Mouse (Mus musculus) brain, adult 2 months (tissue): Measurements from ENCODE around the gene Alox12b.

ENCODE experiments used
- DNase-seq: peaks from one replicate; pipeline ENCODE4 v3.0.0; 2011; ENCODE audit warnings: low read depth, low spot score

Alox12b gene

DNA sequence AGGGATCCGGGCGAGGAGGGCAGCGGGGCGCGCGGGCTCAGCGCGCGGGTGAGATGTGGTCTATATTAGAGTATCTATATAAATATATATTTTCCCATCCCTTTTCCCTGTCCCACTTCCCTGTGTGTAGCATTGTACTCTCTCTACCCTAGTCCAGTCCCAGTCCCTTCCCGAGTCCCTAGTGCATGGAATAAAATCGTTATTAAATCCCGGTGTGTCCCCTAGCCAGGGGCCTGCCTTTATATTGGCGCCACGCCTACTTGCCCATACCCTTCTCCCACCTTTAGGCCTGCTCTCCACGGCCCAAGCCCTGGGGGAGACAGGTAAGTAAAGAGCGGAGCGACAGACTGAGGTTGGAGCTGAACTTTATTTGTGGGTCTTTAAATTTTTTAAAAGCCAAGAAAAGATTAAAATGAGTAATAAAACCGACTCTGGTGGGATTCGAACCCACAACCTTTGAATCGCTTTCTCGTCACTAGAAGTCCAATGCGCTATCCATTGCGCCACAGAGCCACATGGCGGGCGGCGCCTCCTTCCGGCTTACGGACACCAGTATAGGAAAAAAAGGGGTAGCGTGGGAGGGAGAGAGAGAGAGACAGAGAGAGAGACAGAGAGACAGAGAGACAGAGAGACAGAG is 33.6 kb upstream of the Alox12b start:
- peak; percentile 95 for DNase-seq

GRCm38 (mm10) chr11:69123693-69124497 is 32.9 kb upstream of the Alox12b start:
- DNase-seq, result peak; percentile 93

DNA sequence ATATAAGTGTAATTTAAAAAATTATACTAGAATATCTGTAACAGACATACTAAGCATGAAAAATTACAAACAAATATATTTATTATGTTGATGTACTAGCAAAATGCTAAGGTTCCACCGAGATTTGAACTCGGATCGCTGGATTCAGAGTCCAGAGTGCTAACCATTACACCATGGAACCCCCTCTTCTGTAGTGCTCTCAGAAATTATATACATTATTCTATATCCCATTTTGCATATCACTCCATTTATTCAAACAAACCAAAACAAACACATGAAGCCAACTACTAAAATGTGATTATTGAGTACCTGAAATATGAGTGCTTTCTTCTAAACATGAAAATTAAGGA is 32.3 kb upstream of the Alox12b start:
- peak; percentile 80 for DNase-seq

- peak; percentile 95 for DNase-seq
These were observed 31.5 kb upstream of the Alox12b start for GRCm38 (mm10) chr11:69125041-69125851.

DNA sequence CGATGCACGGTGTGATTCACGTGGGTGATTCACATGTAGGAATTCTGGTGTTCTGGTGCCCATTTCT is 31.1 kb upstream of the Alox12b start, which contains the start of gene Aloxe3:
Gene Aloxe3, plus strand, starts transcription at position 45 of the 67 bp plus-strand sequence.
- DNase-seq, result no peak

GRCm38 (mm10) chr11:69125919-69126705 is 30.7 kb upstream of the Alox12b start:
- peak; percentile 79 for DNase-seq

DNA sequence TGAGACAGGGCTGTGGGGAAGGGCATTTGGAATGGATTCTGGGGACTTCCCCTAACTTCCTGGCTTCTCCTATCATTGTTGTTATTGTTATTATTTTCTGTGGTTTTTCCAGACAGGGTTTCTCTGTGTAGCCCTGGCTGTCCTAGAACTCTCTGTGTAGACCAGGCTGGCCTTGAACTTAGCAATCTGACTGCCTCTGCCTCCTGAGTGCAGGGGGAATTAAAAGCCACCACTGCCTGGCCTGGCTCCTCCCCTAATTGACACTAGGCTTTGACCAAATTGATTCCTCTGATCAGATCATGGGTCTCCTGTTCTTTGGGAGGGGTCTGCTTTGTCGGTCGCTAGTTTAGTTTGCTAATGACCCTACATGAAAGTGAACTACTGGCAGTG is 30.1 kb upstream of the Alox12b start:
- no peak for DNase-seq

GRCm38 (mm10) chr11:69128426-69129122 is 28.2 kb upstream of the Alox12b start:
- DNase-seq, result no peak

DNA sequence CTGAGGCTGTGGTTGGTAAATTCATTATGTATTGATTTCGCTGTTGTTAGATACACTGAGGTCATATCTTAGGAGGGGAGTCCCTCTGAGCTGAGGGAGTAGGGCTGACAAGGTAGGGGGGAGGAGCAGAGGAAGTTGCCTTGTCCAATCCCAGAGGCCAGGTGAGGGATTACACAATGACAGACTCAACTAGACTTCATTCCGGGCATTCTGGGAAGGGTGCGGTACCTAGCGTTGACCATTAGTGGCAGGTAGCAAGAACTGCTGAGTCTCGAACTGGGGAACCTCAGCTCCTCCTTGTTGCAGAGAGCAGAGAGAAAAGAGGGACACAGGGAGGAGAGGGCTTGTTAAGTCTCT is 23.2 kb upstream of the Alox12b start:
- DNase-seq, result peak; percentile 61

DNA sequence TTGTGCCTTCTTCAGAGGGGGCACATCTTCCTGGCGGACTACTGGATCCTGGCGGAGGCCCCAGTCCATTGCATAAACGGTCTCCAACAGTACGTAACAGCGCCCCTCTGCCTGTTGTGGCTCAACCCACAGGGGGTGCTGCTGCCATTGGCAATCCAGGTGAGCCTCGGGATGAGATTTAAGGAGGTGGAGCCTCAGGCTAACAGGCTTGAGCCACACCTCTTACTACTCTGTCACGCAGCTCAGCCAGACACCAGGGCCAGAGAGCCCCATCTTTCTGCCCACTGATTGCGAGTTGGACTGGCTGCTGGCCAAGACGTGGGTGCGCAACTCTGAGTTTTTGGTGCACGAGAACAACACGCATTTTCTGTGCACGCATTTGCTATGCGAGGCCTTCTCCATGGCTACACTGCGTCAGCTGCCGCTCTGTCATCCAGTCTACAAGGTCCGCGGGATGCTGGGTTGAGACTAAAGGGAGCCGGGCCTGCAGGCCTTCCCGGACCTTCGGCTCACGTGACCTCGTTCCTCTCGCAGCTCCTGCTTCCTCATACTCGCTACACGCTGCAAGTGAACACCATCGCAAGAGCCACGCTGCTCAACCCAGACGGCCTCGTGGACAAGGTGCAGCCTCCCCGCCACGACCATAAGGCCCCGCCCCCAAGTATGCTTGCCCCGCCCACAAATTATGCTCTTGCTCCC is 22.7 kb upstream of the Alox12b start:
- peak; percentile 91 for DNase-seq

DNA sequence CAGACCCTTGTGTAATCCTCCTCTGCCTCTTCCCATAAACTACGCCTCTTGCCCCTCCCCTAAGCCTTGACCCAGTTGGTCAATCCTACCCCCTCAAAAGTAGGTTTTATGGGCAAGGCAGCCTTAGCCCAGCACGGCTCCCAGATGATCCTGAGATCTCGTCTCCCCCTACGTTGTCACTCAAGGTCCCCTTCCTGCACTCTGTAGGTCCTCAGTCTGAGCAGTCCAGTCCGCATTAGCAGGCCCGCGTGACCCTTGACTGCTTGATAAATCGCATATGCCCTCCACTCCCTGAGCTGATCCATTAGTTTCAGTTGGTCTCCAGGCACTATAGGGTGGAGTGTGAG is 22.2 kb upstream of the Alox12b start:
- no peak for DNase-seq

DNA sequence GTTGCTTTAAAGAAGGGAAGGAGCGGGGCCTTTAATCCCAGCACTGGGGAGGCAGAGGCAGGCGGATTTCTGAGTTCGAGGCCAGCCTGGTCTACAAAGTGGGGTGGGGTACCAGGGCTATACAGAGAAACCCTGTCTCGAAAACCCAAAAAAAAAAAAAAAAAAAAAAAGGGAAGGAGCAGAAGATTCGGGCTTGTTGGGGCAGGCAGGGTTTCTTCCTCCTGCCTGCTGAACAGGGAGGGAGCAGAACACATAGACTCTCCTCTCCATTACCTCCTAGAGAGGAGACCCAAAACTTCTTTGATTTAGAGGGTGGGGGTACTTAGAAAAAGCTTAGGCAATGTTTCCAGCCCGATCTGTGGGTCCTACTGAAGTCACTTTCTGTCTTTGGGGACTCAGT is 21.4 kb upstream of the Alox12b start:
- DNase-seq, result no peak

DNA sequence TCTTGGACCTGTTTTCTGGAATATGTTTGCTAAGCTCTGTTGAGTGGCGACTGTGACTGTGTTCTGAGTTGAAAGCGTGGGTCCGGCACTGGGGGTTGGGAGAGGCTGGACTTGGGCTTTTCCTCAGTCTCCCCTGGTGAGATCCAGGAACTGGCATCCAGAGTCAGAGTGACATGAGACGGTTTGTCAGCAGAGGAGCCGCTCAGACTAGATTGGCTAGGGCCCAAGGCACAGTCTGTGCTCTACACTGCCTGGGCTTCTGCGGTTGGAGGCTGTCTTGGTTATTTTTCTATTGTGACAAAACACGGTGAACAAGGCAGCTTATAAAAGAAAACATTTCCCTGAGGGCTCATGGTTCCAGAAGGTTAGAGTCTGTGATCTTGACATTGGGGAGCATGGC is 9.2 kb upstream of the Alox12b start:
- peak; percentile 48 for DNase-seq

GRCm38 (mm10) chr11:69148451-69148960 is 8.3 kb upstream of the Alox12b start:
- no peak for DNase-seq

DNA sequence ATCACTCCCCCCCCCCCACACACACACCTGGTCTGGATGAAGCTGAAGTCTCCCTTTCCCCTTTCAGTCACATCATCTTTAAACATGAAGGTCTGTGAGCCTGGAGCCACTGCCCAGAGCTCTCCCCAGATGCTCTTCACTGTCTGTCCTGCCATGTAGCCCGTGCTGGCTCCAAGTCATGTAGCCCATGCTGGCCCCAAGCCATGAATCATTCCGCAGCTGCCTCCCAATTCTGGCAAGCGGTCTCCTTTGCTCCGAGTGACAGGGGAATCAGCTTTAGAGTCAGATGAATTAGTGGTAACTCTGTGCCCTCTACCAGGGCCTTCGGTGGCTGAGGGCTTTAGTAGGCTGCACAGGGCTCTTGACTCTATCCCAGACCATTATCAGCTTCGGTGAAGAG is 7.1 kb upstream of the Alox12b start:
- peak; percentile 36 for DNase-seq

DNA sequence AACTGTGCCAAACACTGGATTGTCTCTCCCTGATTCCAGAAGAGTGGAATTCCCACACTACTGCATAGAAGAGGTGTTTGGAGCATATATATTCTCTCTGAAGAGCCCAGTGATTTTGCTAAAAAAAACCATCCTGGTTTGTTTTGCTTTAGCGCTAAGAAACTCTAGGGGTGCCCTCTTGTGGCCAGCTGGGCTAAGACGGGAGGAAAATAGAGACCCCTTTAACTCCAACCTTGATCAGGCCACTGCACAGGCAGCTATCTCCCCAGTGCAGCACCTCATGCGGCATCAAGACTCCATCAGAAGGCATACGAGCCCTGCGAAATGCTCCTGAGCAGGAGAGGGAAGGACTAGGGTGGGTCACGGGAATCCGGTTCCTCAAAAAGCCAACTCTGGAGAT is 6.3 kb upstream of the Alox12b start:
- peak; percentile 85 for DNase-seq

GRCm38 (mm10) chr11:69151004-69151403 is 5.8 kb upstream of the Alox12b start:
- DNase-seq, result no peak

DNA sequence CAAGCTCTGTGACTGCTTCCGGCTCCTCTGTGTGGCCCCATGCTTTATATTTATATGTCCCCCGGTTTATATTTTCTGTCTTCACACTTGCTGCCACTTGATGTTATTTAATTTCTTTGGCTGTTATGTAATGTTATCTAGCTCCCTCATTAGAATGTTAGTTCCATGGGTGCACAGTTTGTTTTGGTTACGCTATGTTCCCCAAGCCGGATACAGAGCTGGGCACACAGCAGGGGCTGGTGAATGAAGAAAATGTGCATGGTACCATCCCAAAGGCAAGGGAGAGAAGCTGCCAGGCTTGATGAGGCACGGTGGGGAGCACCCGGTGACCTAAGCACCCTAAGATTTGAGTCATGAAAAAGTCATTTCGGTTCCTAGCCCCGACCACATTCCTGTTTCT is 3.0 kb upstream of the Alox12b start:
- DNase-seq, result no peak

- DNase-seq, result peak; percentile 62
These were observed 1.4 kb upstream of the Alox12b start for GRCm38 (mm10) chr11:69155351-69155750.

- DNase-seq, result peak; percentile 75
These were observed 12.5 kb downstream of the Alox12b start for GRCm38 (mm10) chr11:69169313-69169712.

DNA sequence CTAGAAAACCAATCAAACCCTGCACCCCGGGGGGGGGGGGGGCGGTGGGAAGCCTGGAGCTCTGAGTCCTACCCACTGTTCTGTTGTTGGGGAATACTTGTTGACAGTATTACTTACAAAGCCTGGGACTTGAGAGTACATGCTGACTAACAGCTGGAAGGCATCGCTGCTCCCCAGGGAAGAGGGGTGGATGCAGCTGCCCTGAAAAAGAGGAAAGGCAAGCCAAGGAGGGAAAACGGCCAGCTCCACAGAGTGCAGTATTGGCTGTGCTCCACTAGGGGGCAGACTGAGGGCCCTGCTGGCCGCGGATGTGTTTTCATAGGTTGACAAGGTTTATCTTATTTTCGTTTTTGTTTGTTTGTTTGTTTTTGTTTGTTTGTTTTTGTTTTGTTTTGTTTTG is 14.8 kb downstream of the Alox12b start:
- peak; percentile 54 for DNase-seq
